Mouse (Mus musculus) thymus, postnatal 25 days (tissue): ENCODE results near the gene Fam172a.

Experiments
- DNase-seq: peaks from one replicate; pipeline ENCODE4 v3.0.0; 2022

The Fam172a gene

GRCm38 (mm10) chr13:78104851-78105250 lies 403.0 kb downstream of the Fam172a start:
- no peak for DNase-seq

- no peak for DNase-seq
These were observed 408.8 kb downstream of the Fam172a start for GRCm38 (mm10) chr13:78110648-78111047.

GRCm38 (mm10) chr13:78113978-78114377 lies 412.1 kb downstream of the Fam172a start:
- no peak for DNase-seq

GRCm38 (mm10) chr13:78118715-78119114 lies 416.9 kb downstream of the Fam172a start:
- no peak for DNase-seq

- DNase-seq, result no peak
These were observed 420.2 kb downstream of the Fam172a start for GRCm38 (mm10) chr13:78121991-78122390.

GRCm38 (mm10) chr13:78123911-78124426 lies 422.1 kb downstream of the Fam172a start:
- DNase-seq, result no peak

- no peak for DNase-seq
These were observed 455.6 kb downstream of the Fam172a start for GRCm38 (mm10) chr13:78157465-78157864.

GRCm38 (mm10) chr13:78162149-78162548 lies 460.3 kb downstream of the Fam172a start:
- no peak for DNase-seq

- peak; percentile 19 for DNase-seq
These were observed 461.5 kb downstream of the Fam172a start for GRCm38 (mm10) chr13:78163087-78163958.

- DNase-seq, result no peak
These were observed 463.1 kb downstream of the Fam172a start for GRCm38 (mm10) chr13:78164941-78165340.

GRCm38 (mm10) chr13:78168166-78168565 lies 466.3 kb downstream of the Fam172a start:
- DNase-seq, result no peak

GRCm38 (mm10) chr13:78171320-78171719 lies 469.5 kb downstream of the Fam172a start:
- no peak for DNase-seq

- DNase-seq, result no peak
These were observed 470.3 kb downstream of the Fam172a start for GRCm38 (mm10) chr13:78171984-78172636.

- DNase-seq, result no peak
These were observed 471.0 kb downstream of the Fam172a start for GRCm38 (mm10) chr13:78172861-78173260.

- DNase-seq, result no peak
These were observed 472.4 kb downstream of the Fam172a start for GRCm38 (mm10) chr13:78174191-78174590.

- no peak for DNase-seq
These were observed 473.1 kb downstream of the Fam172a start for GRCm38 (mm10) chr13:78174891-78175290.

- DNase-seq, result no peak
These were observed 474.1 kb downstream of the Fam172a start for GRCm38 (mm10) chr13:78175821-78176380.

GRCm38 (mm10) chr13:78177381-78177950 lies 475.6 kb downstream of the Fam172a start:
- no peak for DNase-seq

- DNase-seq, result no peak
These were observed 476.2 kb downstream of the Fam172a start for GRCm38 (mm10) chr13:78178021-78178420.

- DNase-seq, result no peak
These were observed 476.9 kb downstream of the Fam172a start for GRCm38 (mm10) chr13:78178771-78179170.

- DNase-seq, result no peak
These were observed 477.7 kb downstream of the Fam172a start for GRCm38 (mm10) chr13:78179312-78180097.

GRCm38 (mm10) chr13:78180261-78180660 lies 478.4 kb downstream of the Fam172a start:
- no peak for DNase-seq
